Mouse (Mus musculus) left cerebral cortex, adult 9 months (tissue): ENCODE measurements at regions not wholly inside any gene's neighbourhood (a gene's known extent, or its start where the extent isn't known, plus 50 kb on each side); places are given as distances from the start of the nearest gene placed in this dataset.
"Not testable (repeated sequence)": the region's sequence is repeated elsewhere in the genome, so short reads cannot be mapped to it uniquely, and the experiment has no call there.

Source experiments
- DNase-seq, 2 experiments: peaks; one replicate each; pipeline ENCODE4 v3.0.0; 2022; ENCODE audit warnings: low spot score in 2 of 2

- no peak for DNase-seq
These were observed 745.1 kb upstream of the Gm19410 start for GRCm38 (mm10) chr8:35020480-35020879.

- no peak for DNase-seq
These were observed 742.9 kb upstream of the Gm19410 start for GRCm38 (mm10) chr8:35022649-35023048.

- no peak for DNase-seq
These were observed 717.8 kb upstream of the Gm19410 start for GRCm38 (mm10) chr8:35047798-35048197.

- DNase-seq, result no peak
These were observed 712.1 kb upstream of the Gm19410 start for GRCm38 (mm10) chr8:35053444-35053843.

GRCm38 (mm10) chr8:35061048-35061447 lies 704.5 kb upstream of the Gm19410 start:
- no peak for DNase-seq

GRCm38 (mm10) chr8:35068228-35068627 lies 697.4 kb upstream of the Gm19410 start:
- no peak for DNase-seq

- DNase-seq, result peak in 1 of 2 experiments; percentile 41
These were observed 695.2 kb upstream of the Gm19410 start for GRCm38 (mm10) chr8:35070246-35070989.

- no peak for DNase-seq
These were observed 689.6 kb upstream of the Gm19410 start for GRCm38 (mm10) chr8:35075971-35076370.

GRCm38 (mm10) chr8:35083161-35083560 lies 682.4 kb upstream of the Gm19410 start:
- no peak for DNase-seq

- DNase-seq, result no peak
These were observed 678.5 kb upstream of the Gm19410 start for GRCm38 (mm10) chr8:35087070-35087469.

GRCm38 (mm10) chr8:35088380-35089244 lies 677.0 kb upstream of the Gm19410 start:
- DNase-seq, result no peak

- no peak for DNase-seq
These were observed 676.1 kb upstream of the Gm19410 start for GRCm38 (mm10) chr8:35089519-35089918.

- DNase-seq, result no peak
These were observed 663.9 kb upstream of the Gm19410 start for GRCm38 (mm10) chr8:35101701-35102100.

- not testable (repeated sequence) for DNase-seq
These were observed 663.5 kb upstream of the Gm19410 start for GRCm38 (mm10) chr8:35102102-35102501.

- DNase-seq, result not testable (repeated sequence)
These were observed 661.1 kb upstream of the Gm19410 start for GRCm38 (mm10) chr8:35104465-35104876.

- DNase-seq, result no peak
These were observed 655.9 kb upstream of the Gm19410 start for GRCm38 (mm10) chr8:35109506-35110217.

GRCm38 (mm10) chr8:35110286-35110685 lies 655.3 kb upstream of the Gm19410 start:
- DNase-seq, result no peak

GRCm38 (mm10) chr8:35111130-35111529 lies 654.5 kb upstream of the Gm19410 start:
- no peak for DNase-seq

- DNase-seq, result no peak
These were observed 652.9 kb upstream of the Gm19410 start for GRCm38 (mm10) chr8:35112591-35113265.

- no peak for DNase-seq
These were observed 651.6 kb upstream of the Gm19410 start for GRCm38 (mm10) chr8:35114031-35114430.

GRCm38 (mm10) chr8:35120612-35121011 lies 645.0 kb upstream of the Gm19410 start:
- no peak for DNase-seq

- DNase-seq, result no peak
These were observed 644.5 kb upstream of the Gm19410 start for GRCm38 (mm10) chr8:35121084-35121483.
